In genomic region chr17:74328146-74328545, GRCm38 (mm10) we compare ENCODE assay signal across 8 mouse cellular contexts. TPM values are rescaled to one million over a fixed set of nuclear protein-coding genes. Genes with fewer than 3 reads are reported as not detected.
A peak's percentile ranks its signal among the peaks of the same experiment; 100 is the strongest.
DNase-seq lines count a peak whose midpoint lies in the region; ATAC-seq and TF ChIP-seq lines count a peak whose summit lies in the region.
"Not testable (repeated sequence)": the region's sequence is repeated elsewhere in the genome, so short reads cannot be mapped to it uniquely, and the experiment has no call there.

No protein-coding gene starts in this region.

- not testable (repeated sequence) for TF ChIP-seq EP300 in ES-Bruce4 (IDR thresholded peaks at IDR 0.05; ENCODE audit: insufficient read depth, low read depth, low read length)

- peak; percentile 60 to 74 for DNase-seq in adrenal gland, postnatal 36 days
- peak; percentile 17 for DNase-seq in embryonic facial prominence, embryonic 14.5 days (ENCODE audit: low spot score)
- DNase-seq in hindbrain, embryonic 11.5 days (ENCODE audit: low spot score): peak; percentile 75
- DNase-seq in layer of hippocampus, postnatal 10 days (ENCODE audit: low spot score in 2 of 2): peak; percentile 48 to 61
- peak; percentile 60 for DNase-seq in lung, postnatal 14 days
- DNase-seq in retina, postnatal 1 day: peak; percentile 64
- peak; percentile 69 for DNase-seq in thymus, postnatal 14 days

- not testable (repeated sequence) for H3K9ac ChIP-seq in ES-Bruce4 (ENCODE audit: low read depth, poor library complexity, severe bottlenecking); embryonic facial prominence, embryonic 14.5 days (ENCODE audit: low read depth, low read length); hindbrain, embryonic 11.5 days (ENCODE audit: low read depth, low read length)

- not testable (repeated sequence) for H3K9me3 ChIP-seq in ES-Bruce4 (replicated peaks; ENCODE audit: control insufficient read depth, insufficient read depth, low read length, poor library complexity, severe bottlenecking); embryonic facial prominence, embryonic 14.5 days (ENCODE audit: control insufficient read depth, low read length); hindbrain, embryonic 11.5 days (ENCODE audit: control insufficient read depth, low read length)

- H3K36me3 ChIP-seq in ES-Bruce4 (ENCODE audit: control insufficient read depth, insufficient read depth, low read length, poor library complexity, severe bottlenecking); embryonic facial prominence, embryonic 14.5 days (ENCODE audit: control insufficient read depth, insufficient read depth, low read length); hindbrain, embryonic 11.5 days (ENCODE audit: control insufficient read depth, insufficient read depth, low read length): not testable (repeated sequence)

- not testable (repeated sequence) for H3K27me3 ChIP-seq in ES-Bruce4 (ENCODE audit: control insufficient read depth, insufficient read depth, low read length, poor library complexity, severe bottlenecking); embryonic facial prominence, embryonic 14.5 days (replicated peaks; ENCODE audit: control insufficient read depth, insufficient read depth, low read length); hindbrain, embryonic 11.5 days (ENCODE audit: control insufficient read depth, insufficient read depth, low read length)

- not testable (repeated sequence) for H3K4me2 ChIP-seq in embryonic facial prominence, embryonic 14.5 days (ENCODE audit: low read depth, low read length); hindbrain, embryonic 11.5 days (replicated peaks; ENCODE audit: low read depth, low read length)

- 44% methylated on average over 2 of the region's 2 CpGs for WGBS in embryonic facial prominence, embryonic 14.5 days
- 44% methylated on average over 2 of the region's 2 CpGs for WGBS in hindbrain, embryonic 11.5 days

- peak; percentile 50 for TF ChIP-seq CTCF in ES-Bruce4 (IDR thresholded peaks at IDR 0.05; ENCODE audit: low read depth, low read length)

- not testable (repeated sequence) for H3K27ac ChIP-seq in ES-Bruce4 (ENCODE audit: insufficient read depth, low read length); embryonic facial prominence, embryonic 14.5 days (replicated peaks; ENCODE audit: low read depth, low read length); hindbrain, embryonic 11.5 days (ENCODE audit: low read depth, low read length)

- not testable (repeated sequence) for H3K4me1 ChIP-seq in ES-Bruce4 (ENCODE audit: control insufficient read depth, insufficient read depth, low read length); embryonic facial prominence, embryonic 14.5 days (ENCODE audit: control insufficient read depth, insufficient read depth, low read length); hindbrain, embryonic 11.5 days (replicated peaks; ENCODE audit: control insufficient read depth, insufficient read depth, low read length)

- ATAC-seq in embryonic facial prominence, embryonic 14.5 days (ENCODE audit: low read depth); hindbrain, embryonic 11.5 days (ENCODE audit: low FRiP score): not testable (repeated sequence)

- TF ChIP-seq POLR2A in ES-Bruce4 (IDR thresholded peaks at IDR 0.05; ENCODE audit: insufficient read depth, low read length): not testable (repeated sequence)

- not testable (repeated sequence) for H3K4me3 ChIP-seq in ES-Bruce4 (ENCODE audit: low read depth, low read length); embryonic facial prominence, embryonic 14.5 days (ENCODE audit: low read depth, low read length); hindbrain, embryonic 11.5 days (ENCODE audit: low read depth, low read length)

RNA-seq across cellular contexts. Expression of gene Dpy30, which starts 4.4 kb away (rescaled TPM):
- polyA plus RNA-seq in ES-Bruce4 (2011; ENCODE audit: insufficient read depth, insufficient read length, low read depth, missing spikeins): 244 and 257 TPM in 2 replicates
- 10 to 100 TPM; 71.2 to 87.3 TPM for total RNA-seq in adrenal gland, postnatal 36 days (2021)
- 174 and 186 TPM in 2 replicates for polyA plus RNA-seq in embryonic facial prominence, embryonic 14.5 days (2014; fragmentation: Nextera tagmentation; extraction: Ambion mirVana)
- polyA plus RNA-seq in hindbrain, embryonic 11.5 days (2014; fragmentation: Nextera tagmentation; extraction: Ambion mirVana): 243 and 251 TPM in 2 replicates
- total RNA-seq in layer of hippocampus, postnatal 10 days (2021): 10 to 100 TPM; 66.8 to 72.9 TPM

RNA-seq across cellular contexts. Expression of gene Spast, which starts 10.6 kb away (rescaled TPM):
- 30.1 and 30.6 TPM in 2 replicates for polyA plus RNA-seq in ES-Bruce4 (2011; ENCODE audit: insufficient read depth, insufficient read length, low read depth, missing spikeins)
- total RNA-seq in adrenal gland, postnatal 36 days (2021): 10 to 100 TPM; 32.2 to 32.8 TPM
- polyA plus RNA-seq in embryonic facial prominence, embryonic 14.5 days (2014; fragmentation: Nextera tagmentation; extraction: Ambion mirVana): 23.3 and 24.9 TPM in 2 replicates
- 44.5 and 49.4 TPM in 2 replicates for polyA plus RNA-seq in hindbrain, embryonic 11.5 days (2014; fragmentation: Nextera tagmentation; extraction: Ambion mirVana)
- 10 to 100 TPM; 78.8 to 81.0 TPM for total RNA-seq in layer of hippocampus, postnatal 10 days (2021)

RNA-seq across cellular contexts. Expression of gene Memo1, which starts 32.8 kb away (rescaled TPM):
- 72.7 and 74.6 TPM in 2 replicates for polyA plus RNA-seq in ES-Bruce4 (2011; ENCODE audit: insufficient read depth, insufficient read length, low read depth, missing spikeins)
- 100 to 1,000 TPM; 102 to 113 TPM for total RNA-seq in adrenal gland, postnatal 36 days (2021)
- 94.9 and 102 TPM in 2 replicates for polyA plus RNA-seq in embryonic facial prominence, embryonic 14.5 days (2014; fragmentation: Nextera tagmentation; extraction: Ambion mirVana)
- 82.3 and 86.9 TPM in 2 replicates for polyA plus RNA-seq in hindbrain, embryonic 11.5 days (2014; fragmentation: Nextera tagmentation; extraction: Ambion mirVana)
- 10 to 100 TPM; 61.2 to 61.7 TPM for total RNA-seq in layer of hippocampus, postnatal 10 days (2021)

Comparison
In these comparisons a context has a peak if more than half of its experiments do, and no peak if none do; other contexts are left out.
1. DNase-seq: peak in every context shown above with its lines; median percentile 75 in hindbrain, embryonic 11.5 days; 69 in thymus, postnatal 14 days; 67 in adrenal gland, postnatal 36 days; 64 in retina, postnatal 1 day; 60 in lung, postnatal 14 days; 54 in layer of hippocampus, postnatal 10 days; 17 in embryonic facial prominence, embryonic 14.5 days.